15 mouse cellular contexts compared by ENCODE assay signal in genomic region chr13:24976384-24976783, GRCm38 (mm10). TPM values are rescaled to one million over a fixed set of nuclear protein-coding genes. Genes with fewer than 3 reads are reported as not detected.
DNase-seq lines count a peak whose midpoint lies in the region; ATAC-seq and TF ChIP-seq lines count a peak whose summit lies in the region.
"Had no signal": no experiment of that assay in that cellular context is flagged by ENCODE, and none has a peak within 500 bp of the region (broad histone marks: within the 10 kb centered on the region; RNA-seq: fewer than 3 reads in every experiment).

No protein-coding gene starts in this region.

- no peaks in the 10 kb centered on the region for H3K4me1 ChIP-seq in hindbrain, embryonic 14.5 days (replicated peaks; ENCODE audit: control insufficient read depth, insufficient read depth, low read length)
- no peaks in the 10 kb centered on the region for H3K4me1 ChIP-seq in hindbrain, embryonic 11.5 days (replicated peaks; ENCODE audit: control insufficient read depth, insufficient read depth, low read length)
- no peaks in the 10 kb centered on the region for H3K4me1 ChIP-seq in neural tube, embryonic 13.5 days (replicated peaks)

- intact Hi-C loops in left cerebral cortex, postnatal 10 days (cut with DNase I): no loop called here

- DNase-seq in hindbrain, embryonic 14.5 days (ENCODE audit: low spot score): no peak
- no peak for DNase-seq in hindbrain, embryonic 11.5 days (ENCODE audit: low spot score)
- DNase-seq in neural tube, embryonic 10.5 days (ENCODE audit: extremely low spot score, low spot score): no peak
- DNase-seq in layer of hippocampus, adult 2 months (ENCODE audit: low spot score in 2 of 2): peak; percentile 46 to 63
- peak; percentile 33 for DNase-seq in telencephalon, adult 2 months (ENCODE audit: low read depth, low spot score)
- no peak for DNase-seq in left cerebral cortex, postnatal 10 days (ENCODE audit: extremely low spot score in 1 of 2, low spot score in 2 of 2)
- DNase-seq: adrenal gland, postnatal 14 days; cerebellum, adult 11 months; heart, postnatal 10 days; kidney, postnatal 10 days; liver, embryonic 13.5 days; lung, postnatal 10 days had no signal

- H3K36me3 ChIP-seq in hindbrain, embryonic 14.5 days (replicated peaks; ENCODE audit: control insufficient read depth, insufficient read depth): no peaks in the 10 kb centered on the region
- no peaks in the 10 kb centered on the region for H3K36me3 ChIP-seq in hindbrain, embryonic 11.5 days (ENCODE audit: control insufficient read depth, insufficient read depth, low read length)
- no peaks in the 10 kb centered on the region for H3K36me3 ChIP-seq in neural tube, embryonic 13.5 days
- H3K36me3 ChIP-seq: liver, embryonic 13.5 days had no signal

- H3K4me2 ChIP-seq in hindbrain, embryonic 14.5 days (replicated peaks): no peak overlapping the region
- no peak overlapping the region for H3K4me2 ChIP-seq in hindbrain, embryonic 11.5 days (replicated peaks; ENCODE audit: low read depth, low read length)
- H3K4me2 ChIP-seq in neural tube, embryonic 13.5 days: no peak overlapping the region
- H3K4me2 ChIP-seq: liver, embryonic 13.5 days had no signal

- peak; percentile 52; the same call in 1 of the 2 replicates for ATAC-seq in hindbrain, embryonic 14.5 days (ENCODE audit: low FRiP score)
- no peak for ATAC-seq in hindbrain, embryonic 11.5 days (ENCODE audit: low FRiP score)
- peak; percentile 71; the same call in 1 of the 2 replicates for ATAC-seq in neural tube, embryonic 13.5 days (ENCODE audit: low read depth)
- no peak for ATAC-seq in erythroblast, adult 5-6 weeks (replicated peaks; ENCODE audit: low FRiP score, poor library complexity, severe bottlenecking)
- ATAC-seq: intestine, embryonic 16.5 days had no signal

- H3K9ac ChIP-seq in hindbrain, embryonic 14.5 days: no peak overlapping the region
- no peak overlapping the region for H3K9ac ChIP-seq in hindbrain, embryonic 11.5 days (ENCODE audit: low read depth, low read length)
- H3K9ac ChIP-seq in neural tube, embryonic 13.5 days: no peak overlapping the region
- H3K9ac ChIP-seq: liver, embryonic 13.5 days had no signal

- TF ChIP-seq CTCF in layer of hippocampus, adult 2 months (conservative IDR thresholded peaks at IDR 0.05): no peak

- no peak overlapping the region for H3K27ac ChIP-seq in hindbrain, embryonic 14.5 days
- no peak overlapping the region for H3K27ac ChIP-seq in hindbrain, embryonic 11.5 days (ENCODE audit: low read depth, low read length)
- no peak overlapping the region for H3K27ac ChIP-seq in neural tube, embryonic 13.5 days (replicated peaks)
- no peak overlapping the region for H3K27ac ChIP-seq in layer of hippocampus, adult 2 months
- H3K27ac ChIP-seq: liver, embryonic 13.5 days had no signal

- no peaks in the 10 kb centered on the region for H3K27me3 ChIP-seq in hindbrain, embryonic 14.5 days (ENCODE audit: control insufficient read depth, insufficient read depth, low read length)
- H3K27me3 ChIP-seq in hindbrain, embryonic 11.5 days (ENCODE audit: control insufficient read depth, insufficient read depth, low read length): no peaks in the 10 kb centered on the region
- no peaks in the 10 kb centered on the region for H3K27me3 ChIP-seq in neural tube, embryonic 13.5 days
- H3K27me3 ChIP-seq: liver, embryonic 13.5 days had no signal

- H3K9me3 ChIP-seq in hindbrain, embryonic 14.5 days (ENCODE audit: control insufficient read depth, low read length): no peaks in the 10 kb centered on the region
- no peaks in the 10 kb centered on the region for H3K9me3 ChIP-seq in hindbrain, embryonic 11.5 days (ENCODE audit: control insufficient read depth, low read length)
- no peaks in the 10 kb centered on the region for H3K9me3 ChIP-seq in neural tube, embryonic 13.5 days
- H3K9me3 ChIP-seq: liver, embryonic 13.5 days had no signal

- WGBS in hindbrain, embryonic 14.5 days: 64% methylated on average over 4 of the region's 4 CpGs
- WGBS in hindbrain, embryonic 11.5 days: 60% methylated on average over 4 of the region's 4 CpGs
- WGBS in neural tube, embryonic 13.5 days: 42% methylated on average over 4 of the region's 4 CpGs

- H3K4me3 ChIP-seq in hindbrain, embryonic 14.5 days (replicated peaks; ENCODE audit: low read length): no peak overlapping the region
- no peak overlapping the region for H3K4me3 ChIP-seq in hindbrain, embryonic 11.5 days (ENCODE audit: low read depth, low read length)
- H3K4me3 ChIP-seq in neural tube, embryonic 13.5 days: no peak overlapping the region
- H3K4me3 ChIP-seq in layer of hippocampus, adult 2 months: no peak overlapping the region
- H3K4me3 ChIP-seq: liver, embryonic 13.5 days had no signal

RNA-seq across cellular contexts. Expression of gene Gpld1, which starts 33.4 kb away (rescaled TPM):
- polyA plus RNA-seq in hindbrain, embryonic 14.5 days (2014; fragmentation: Nextera tagmentation; extraction: Ambion mirVana): 2.8 and 3.8 TPM in 2 replicates
- 0.25 and 0.81 TPM in 2 replicates for polyA plus RNA-seq in hindbrain, embryonic 11.5 days (2014; fragmentation: Nextera tagmentation; extraction: Ambion mirVana)
- polyA plus RNA-seq in neural tube, embryonic 13.5 days (2015; fragmentation: Nextera tagmentation; extraction: Ambion mirVana): 1.9 and 2.1 TPM in 2 replicates
- 10 to 100 TPM; 19.4 to 21.7 TPM for total RNA-seq in layer of hippocampus, adult 2 months (2021)
- not detected in 2 replicates for total RNA-seq in erythroblast, adult 5-6 weeks (2015; ENCODE audit: low replicate concordance)
- not detected in 2 replicates for total RNA-seq in erythroblast, adult 5-6 weeks (2017; ENCODE audit: low replicate concordance)
- 10 to 100 TPM in 1 of 2 experiments, 1 to 10 TPM in 1; 7.8 to 11.8 TPM for total RNA-seq in left cerebral cortex, postnatal 10 days (2021)

RNA-seq across cellular contexts. Expression of gene Aldh5a1, which starts 38.9 kb away (rescaled TPM):
- 15.8 and 16.5 TPM in 2 replicates for polyA plus RNA-seq in hindbrain, embryonic 14.5 days (2014; fragmentation: Nextera tagmentation; extraction: Ambion mirVana)
- polyA plus RNA-seq in hindbrain, embryonic 11.5 days (2014; fragmentation: Nextera tagmentation; extraction: Ambion mirVana): 6.0 and 7.6 TPM in 2 replicates
- 8.5 and 8.9 TPM in 2 replicates for polyA plus RNA-seq in neural tube, embryonic 13.5 days (2015; fragmentation: Nextera tagmentation; extraction: Ambion mirVana)
- 10 to 100 TPM; 63.0 to 64.3 TPM for total RNA-seq in layer of hippocampus, adult 2 months (2021)
- total RNA-seq in erythroblast, adult 5-6 weeks (2015; ENCODE audit: low replicate concordance): 0.21 and 0.38 TPM in 2 replicates
- total RNA-seq in erythroblast, adult 5-6 weeks (2017; ENCODE audit: low replicate concordance): 0.56 TPM in 1 of 2 replicates, not detected in the other
- total RNA-seq in left cerebral cortex, postnatal 10 days (2021): 10 to 100 TPM; 67.4 to 67.6 TPM

RNA-seq across cellular contexts. Expression of gene Mrs2, which starts 43.8 kb away (rescaled TPM):
- 26.6 and 28.9 TPM in 2 replicates for polyA plus RNA-seq in hindbrain, embryonic 14.5 days (2014; fragmentation: Nextera tagmentation; extraction: Ambion mirVana)
- polyA plus RNA-seq in hindbrain, embryonic 11.5 days (2014; fragmentation: Nextera tagmentation; extraction: Ambion mirVana): 24.4 and 30.8 TPM in 2 replicates
- polyA plus RNA-seq in neural tube, embryonic 13.5 days (2015; fragmentation: Nextera tagmentation; extraction: Ambion mirVana): 15.6 and 16.7 TPM in 2 replicates
- total RNA-seq in layer of hippocampus, adult 2 months (2021): 10 to 100 TPM; 56.5 to 67.1 TPM
- total RNA-seq in erythroblast, adult 5-6 weeks (2015; ENCODE audit: low replicate concordance): 4.4 and 5.4 TPM in 2 replicates
- 3.2 and 3.8 TPM in 2 replicates for total RNA-seq in erythroblast, adult 5-6 weeks (2017; ENCODE audit: low replicate concordance)
- 10 to 100 TPM; 45.9 to 46.9 TPM for total RNA-seq in left cerebral cortex, postnatal 10 days (2021)

Comparison
In these comparisons a context has a peak if more than half of its experiments do, and no peak if none do; other contexts are left out.
1. ATAC-seq: peak in hindbrain, embryonic 14.5 days (single experiment) and neural tube, embryonic 13.5 days (single experiment); none in hindbrain, embryonic 11.5 days (single experiment) and erythroblast, adult 5-6 weeks (single experiment).
2. DNase-seq: peak in layer of hippocampus, adult 2 months (2 of 2) and telencephalon, adult 2 months (single experiment); none in hindbrain, embryonic 14.5 days (single experiment), hindbrain, embryonic 11.5 days (single experiment), neural tube, embryonic 10.5 days (single experiment) and left cerebral cortex, postnatal 10 days (0 of 2).
3. RNA of gene Gpld1, which starts 33.4 kb away (total RNA-seq): 19.4 to 21.7 TPM in layer of hippocampus, adult 2 months and 7.8 to 11.8 TPM in left cerebral cortex, postnatal 10 days; not detected in erythroblast, adult 5-6 weeks; every median in the first group is over 4 times any median in the second.
4. RNA of gene Aldh5a1, which starts 38.9 kb away (total RNA-seq): 67.4 to 67.6 TPM in left cerebral cortex, postnatal 10 days and 63.0 to 64.3 TPM in layer of hippocampus, adult 2 months; 0.21 to 0.56 TPM in erythroblast, adult 5-6 weeks; every median in the first group is over 10 times any median in the second.
5. RNA of gene Mrs2, which starts 43.8 kb away (total RNA-seq): 56.5 to 67.1 TPM in layer of hippocampus, adult 2 months and 45.9 to 46.9 TPM in left cerebral cortex, postnatal 10 days; 3.2 to 5.4 TPM in erythroblast, adult 5-6 weeks; every median in the first group is over 4 times any median in the second.